Mouse (Mus musculus) inflammation-experienced regulatory T-cells, adult 16 weeks (primary cell): Measurements from ENCODE around the gene Mrpl22. TPM values are rescaled to one million over a fixed set of nuclear protein-coding genes. Genes with fewer than 3 reads are reported as not detected.

ENCODE experiments used
- polyA plus RNA-seq: library from polyadenylated mRNA; unstranded; fragments of 100-300 nt; shearing (Covaris generic); gene quantifications from one replicate; pipeline ENCODE4 v1.2.1, GENCODE M21; 2017

The Mrpl22 gene
- polyA plus RNA-seq, result 87.5 TPM

DNA sequence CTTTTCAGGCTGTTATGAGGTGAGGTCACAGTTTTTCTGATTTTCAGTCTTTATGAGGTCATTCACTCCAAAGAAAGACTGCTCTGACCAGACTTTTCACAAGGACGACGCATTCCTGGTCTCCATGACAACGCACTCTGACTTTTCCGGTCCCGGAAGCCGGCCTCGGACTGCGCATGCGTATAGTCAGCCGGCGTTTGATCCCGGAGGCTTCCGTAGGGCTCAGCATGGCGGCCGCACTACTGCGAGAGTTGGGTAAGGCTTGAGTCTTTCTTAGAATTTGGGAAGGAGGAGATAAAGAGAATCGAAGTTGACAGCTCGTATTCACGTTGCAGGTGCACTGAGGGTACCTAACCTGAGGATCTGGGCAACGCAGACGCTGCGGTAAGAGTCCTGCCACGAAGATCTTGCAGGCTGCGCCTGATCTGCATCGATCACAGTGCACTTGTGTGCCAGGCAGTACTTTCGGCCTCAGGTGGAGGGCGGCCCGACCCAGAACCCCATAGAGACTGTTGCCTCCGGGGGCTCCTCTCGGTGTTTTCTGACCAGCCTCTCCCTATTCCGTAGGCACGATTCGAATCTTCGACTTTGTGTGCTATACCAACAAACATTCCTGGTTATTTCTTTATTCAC, at the start of gene Mrpl22:
Mrpl22 (plus strand) TSS at position 203 of the 633 bp plus-strand sequence.

DNA sequence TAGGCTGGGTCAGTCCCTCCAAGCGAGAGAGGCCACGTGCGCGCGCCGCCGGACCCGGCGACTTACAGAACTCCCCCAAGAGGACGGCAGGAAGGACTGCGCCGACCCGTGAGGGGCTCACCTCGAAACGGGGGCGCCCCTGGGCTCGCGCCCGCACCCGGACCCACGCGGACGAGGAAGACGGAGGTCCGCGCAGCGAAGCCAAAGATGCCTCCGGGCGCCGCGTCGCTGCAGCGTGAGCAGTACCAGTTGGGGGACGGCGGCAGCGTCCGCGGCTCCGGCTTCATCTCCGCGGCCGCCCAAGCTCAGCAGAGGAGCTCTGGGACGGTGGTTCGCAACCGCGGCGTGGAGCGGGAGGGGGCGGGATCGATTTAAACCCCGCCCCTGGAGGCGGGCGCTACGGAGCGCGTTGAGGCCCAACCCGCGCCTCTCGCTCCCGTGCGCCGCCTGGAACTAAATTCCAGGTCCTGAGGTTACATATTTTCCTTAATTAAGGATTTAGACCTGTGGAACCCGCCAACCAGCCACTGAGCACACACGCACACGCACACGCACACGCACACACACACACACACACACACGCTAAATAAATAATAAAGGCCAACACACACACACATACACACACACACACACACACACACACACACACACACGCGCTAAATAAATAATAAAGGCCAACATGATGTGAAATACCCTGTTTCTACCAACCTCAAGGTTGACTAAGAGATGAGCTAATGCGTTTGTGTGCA, 3.1 kb upstream of the Mrpl22 start, which contains the start of gene Gemin5:
Gemin5 (minus strand) TSS at position 373 of the 749 bp plus-strand sequence.

DNA sequence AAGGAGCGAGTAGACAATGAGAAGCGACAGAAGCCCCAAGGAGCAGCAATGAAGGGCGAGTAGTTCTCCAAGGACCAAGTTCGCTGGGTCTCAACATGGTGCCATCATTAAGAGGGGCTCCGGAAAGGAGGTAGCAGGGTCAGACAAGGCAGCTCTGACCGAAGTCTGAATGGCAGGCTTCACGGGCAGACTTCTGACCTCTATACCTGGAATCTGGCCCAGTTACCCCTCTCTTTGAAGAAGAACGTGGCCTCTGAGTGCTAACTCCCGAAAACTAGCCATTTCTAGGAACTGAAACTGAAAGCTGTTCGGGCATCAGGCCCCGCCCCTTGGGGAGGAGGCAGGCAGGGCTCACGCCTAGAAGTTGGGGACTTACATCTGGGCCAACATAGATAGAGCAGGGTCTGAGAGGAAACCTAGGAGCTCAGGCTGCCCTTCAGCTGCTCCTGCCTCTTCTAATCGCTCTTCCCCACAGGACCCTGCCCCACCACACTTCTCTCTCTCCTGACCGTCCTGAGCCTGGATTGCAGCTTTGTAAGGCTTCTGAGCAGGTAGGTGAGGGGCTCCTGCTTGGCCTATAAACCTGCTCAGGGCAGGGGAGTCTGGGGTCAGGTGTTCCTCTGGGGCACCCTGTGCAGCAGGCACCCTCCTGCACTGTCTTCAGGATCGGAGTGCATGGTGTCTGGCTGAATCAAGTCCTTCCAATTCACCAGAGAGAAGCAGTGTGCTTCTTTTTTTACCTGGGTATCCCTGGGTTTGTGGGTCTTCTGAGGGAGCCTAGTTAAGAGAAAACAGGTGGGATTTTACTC, 28.0 kb downstream of the Mrpl22 start, which contains the start of the genes Igtp and Irgm2:
Igtp (plus strand) TSS at position 328 of the 809 bp plus-strand sequence.
Irgm2 (plus strand) TSS at position 390 of the 809 bp plus-strand sequence.

Other genes starting within 250 kb of the Mrpl22 start
- 13.5 TPM for gene Larp1, start 162.6 kb upstream of the Mrpl22 start, polyA plus RNA-seq
- gene Gm12248, start 78.5 kb upstream of the Mrpl22 start, polyA plus RNA-seq, result 0.40 TPM
- 125 TPM for gene Cnot8, start 67.5 kb upstream of the Mrpl22 start, polyA plus RNA-seq
- 12.2 TPM for gene Gemin5, start 3.1 kb upstream of the Mrpl22 start, polyA plus RNA-seq
- 494 TPM for gene Igtp, start 27.9 kb downstream of the Mrpl22 start, polyA plus RNA-seq
- 86.2 TPM for gene Irgm2, start 28.0 kb downstream of the Mrpl22 start, polyA plus RNA-seq
- not detected for gene 4930438A08Rik, start 103.1 kb downstream of the Mrpl22 start, polyA plus RNA-seq
- 28.5 TPM for gene Zfp692, start 135.4 kb downstream of the Mrpl22 start, polyA plus RNA-seq
- 48.2 TPM for gene Zfp672, start 158.7 kb downstream of the Mrpl22 start, polyA plus RNA-seq
- gene Sh3bp5l, start 159.1 kb downstream of the Mrpl22 start, polyA plus RNA-seq, result 30.7 TPM
- not detected for gene Lypd8, start 207.4 kb downstream of the Mrpl22 start, polyA plus RNA-seq
- not detected for gene 1810065E05Rik, start 249.4 kb downstream of the Mrpl22 start, polyA plus RNA-seq